In the genomic region with DNA sequence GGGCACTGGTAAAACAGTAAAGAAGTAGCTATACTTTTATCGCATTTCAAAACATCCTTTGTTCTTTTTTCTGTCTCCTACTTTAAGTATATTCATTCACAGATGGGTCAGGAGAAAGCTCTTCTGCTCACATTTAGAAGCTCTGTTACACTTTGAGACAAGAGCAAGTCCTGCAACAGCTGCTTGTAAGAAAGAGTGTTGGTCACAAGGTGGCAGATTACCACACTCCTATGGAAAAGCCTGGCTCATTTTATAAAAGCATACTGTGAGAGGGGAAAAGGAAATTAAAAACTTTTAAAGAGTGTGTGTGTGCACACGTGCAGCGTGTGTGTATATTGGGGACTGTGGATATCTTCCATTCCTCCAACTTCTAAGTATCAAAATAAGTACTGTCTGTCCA, we compare ENCODE assay signal across 26 mouse cellular contexts.
DNase-seq lines count a peak whose midpoint lies in the region; ATAC-seq and TF ChIP-seq lines count a peak whose summit lies in the region.
"Had no signal": no experiment of that assay in that cellular context is flagged by ENCODE, and none has a peak within 500 bp of the region (broad histone marks: within the 10 kb centered on the region; RNA-seq: fewer than 3 reads in every experiment).

No protein-coding gene starts in this region.

- H3K4me3 ChIP-seq in heart, embryonic 14.5 days (ENCODE audit: control insufficient read depth in 1 of 2, insufficient read depth in 1 of 2, low read depth in 1 of 2, low read length in 2 of 2) = no peak overlapping the region
- no peak overlapping the region for H3K4me3 ChIP-seq in left cerebral cortex, adult 2 months
- H3K4me3 ChIP-seq: embryonic facial prominence, embryonic 13.5 days; forebrain, embryonic 10.5 days; limb, embryonic 12.5 days; liver, embryonic 15.5 days; neural tube, embryonic 13.5 days had no signal

- no peak for DNase-seq in frontal cortex, postnatal 36 days (ENCODE audit: low spot score in 2 of 2)
- DNase-seq in heart, adult 8-10 months (ENCODE audit: low spot score) = no peak
- no peak for DNase-seq in left cerebral cortex, adult 2 months (ENCODE audit: extremely low spot score in 1 of 2, low spot score in 2 of 2)
- DNase-seq in left cerebral cortex, adult 11 months (ENCODE audit: low spot score) = no peak
- peak; percentile 17 for DNase-seq in brain, embryonic 14.5 days (ENCODE audit: low read depth)
- DNase-seq: adrenal gland, postnatal 10 days; cerebellum, adult 18-20 months; cerebellum, postnatal 10 days; gastrocnemius, postnatal 25 days; kidney, adult 8-10 months; kidney, postnatal 4 days; lung, embryonic 14.5 days; lung, postnatal 14 days; right cerebral cortex, postnatal 4 days; thymus, postnatal 4 days had no signal

- H3K9ac ChIP-seq in heart, embryonic 14.5 days (ENCODE audit: low read length) = no peak overlapping the region
- H3K9ac ChIP-seq: embryonic facial prominence, embryonic 13.5 days; limb, embryonic 12.5 days; liver, embryonic 15.5 days; lung, embryonic 14.5 days; neural tube, embryonic 13.5 days had no signal

- H3K4me1 ChIP-seq in heart, embryonic 14.5 days (ENCODE audit: control insufficient read depth in 2 of 2, insufficient read depth in 2 of 2, low read length in 2 of 2) = no peaks in the 10 kb centered on the region
- H3K4me1 ChIP-seq: embryonic facial prominence, embryonic 13.5 days; forebrain, embryonic 10.5 days; limb, embryonic 12.5 days; liver, embryonic 15.5 days; neural tube, embryonic 13.5 days had no signal

- peak; percentile 69 for ATAC-seq in frontal cortex, adult (ENCODE audit: low TSS enrichment)
- ATAC-seq in heart, embryonic 14.5 days (ENCODE audit: insufficient number of reproducible peaks, insufficient read depth, low FRiP score, low read depth) = no peak
- ATAC-seq: forebrain, embryonic 16.5 days; intestine, embryonic 16.5 days; Patski had no signal

- no peak for TF ChIP-seq POLR2A in brain, embryonic 14.5 days (IDR thresholded peaks at IDR 0.05; ENCODE audit: borderline replicate concordance, extremely low read depth, insufficient read depth, insufficient read length, poor library complexity, severe bottlenecking)

- H3K36me3 ChIP-seq in heart, embryonic 14.5 days (ENCODE audit: control insufficient read depth, insufficient read depth, low read length) = no peaks in the 10 kb centered on the region
- H3K36me3 ChIP-seq: embryonic facial prominence, embryonic 13.5 days; forebrain, embryonic 10.5 days; limb, embryonic 12.5 days; liver, embryonic 15.5 days; neural tube, embryonic 13.5 days had no signal

- no peaks in the 10 kb centered on the region for H3K27me3 ChIP-seq in heart, embryonic 14.5 days (ENCODE audit: control insufficient read depth, insufficient read depth, low read length)
- H3K27me3 ChIP-seq: embryonic facial prominence, embryonic 13.5 days; limb, embryonic 12.5 days; liver, embryonic 15.5 days; neural tube, embryonic 13.5 days had no signal

- 36% methylated on average over 3 of the region's 3 CpGs for WGBS in heart, embryonic 14.5 days

- H3K27ac ChIP-seq in heart, embryonic 14.5 days (replicated peaks in 1 of 2; ENCODE audit: control insufficient read depth in 1 of 2, insufficient read depth in 1 of 2, low read depth in 2 of 2, low read length in 2 of 2) = peak overlapping the region; percentile 29 to 57; a peak in 3 of 4 replicates
- no peak overlapping the region for H3K27ac ChIP-seq in left cerebral cortex, adult 2 months
- H3K27ac ChIP-seq: embryonic facial prominence, embryonic 13.5 days; forebrain, embryonic 10.5 days; kidney, postnatal 0 days; limb, embryonic 12.5 days; liver, embryonic 15.5 days; neural tube, embryonic 13.5 days had no signal

- intact Hi-C loops in left cerebral cortex, adult 2 months (cut with DNase I) = loop anchor here (10.0 kb wide), 1 partner anchor 321 kb away; a partner anchor contains a TSS

- no peaks in the 10 kb centered on the region for H3K9me3 ChIP-seq in heart, embryonic 14.5 days (ENCODE audit: control insufficient read depth, low read length)
- H3K9me3 ChIP-seq: embryonic facial prominence, embryonic 13.5 days; forebrain, embryonic 10.5 days; limb, embryonic 12.5 days; liver, embryonic 15.5 days; neural tube, embryonic 13.5 days had no signal

- no peak overlapping the region for H3K4me2 ChIP-seq in heart, embryonic 14.5 days (ENCODE audit: low read length)
- H3K4me2 ChIP-seq: embryonic facial prominence, embryonic 13.5 days; limb, embryonic 12.5 days; liver, embryonic 15.5 days; lung, embryonic 14.5 days; neural tube, embryonic 13.5 days had no signal

- peak; percentile 25 for TF ChIP-seq CTCF in left cerebral cortex, adult 2 months (IDR thresholded peaks at IDR 0.05)
- TF ChIP-seq CTCF in brain, embryonic 14.5 days (IDR thresholded peaks at IDR 0.05; ENCODE audit: borderline replicate concordance, extremely low read depth, insufficient read depth, insufficient read length) = 0 out of 2 replicates have a peak, but pooled peaks have one; percentile 7
